Mouse (Mus musculus): ENCODE results near the gene Pnn.
A peak's percentile ranks its signal among the peaks of the same experiment; 100 is the strongest.
"Not testable (repeated sequence)": the region's sequence is repeated elsewhere in the genome, so short reads cannot be mapped to it uniquely, and the experiment has no call there.

Gene Pnn

DNA sequence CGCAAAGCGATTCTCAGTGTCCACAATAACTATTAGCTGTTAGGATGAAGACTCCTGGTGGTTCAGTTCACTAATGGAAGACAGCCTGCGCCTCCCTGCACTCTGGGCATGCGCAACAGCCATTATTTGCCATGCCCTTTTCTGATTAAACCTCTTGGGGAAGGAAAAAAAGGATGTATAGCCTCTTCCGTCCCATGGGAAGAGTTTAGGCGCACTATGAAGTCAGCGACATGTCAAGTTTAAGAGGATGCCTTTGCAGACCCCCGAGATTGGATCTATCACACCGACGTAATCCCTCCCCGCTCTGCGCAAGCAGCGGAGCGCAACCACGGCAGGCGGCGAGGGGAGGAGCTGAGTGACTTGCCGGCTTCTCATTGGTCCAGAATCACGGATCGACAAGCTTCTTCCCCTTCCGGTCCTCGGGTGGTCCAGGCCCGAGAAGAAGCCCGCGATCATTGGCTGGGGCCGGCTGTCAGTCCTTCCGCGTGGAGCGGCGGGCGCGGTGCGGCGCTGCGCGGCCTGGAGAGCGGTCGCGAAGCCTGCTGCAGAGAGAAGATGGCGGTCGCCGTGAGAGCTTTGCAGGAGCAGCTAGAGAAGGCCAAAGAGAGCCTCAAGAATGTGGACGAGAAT, at the start of gene Pnn:
TSS of gene Pnn (plus strand) at position 437 of the 630 bp plus-strand sequence.
- DNase-seq (ENCODE audit: extremely low spot score, low spot score), result peak; percentile 95

DNA sequence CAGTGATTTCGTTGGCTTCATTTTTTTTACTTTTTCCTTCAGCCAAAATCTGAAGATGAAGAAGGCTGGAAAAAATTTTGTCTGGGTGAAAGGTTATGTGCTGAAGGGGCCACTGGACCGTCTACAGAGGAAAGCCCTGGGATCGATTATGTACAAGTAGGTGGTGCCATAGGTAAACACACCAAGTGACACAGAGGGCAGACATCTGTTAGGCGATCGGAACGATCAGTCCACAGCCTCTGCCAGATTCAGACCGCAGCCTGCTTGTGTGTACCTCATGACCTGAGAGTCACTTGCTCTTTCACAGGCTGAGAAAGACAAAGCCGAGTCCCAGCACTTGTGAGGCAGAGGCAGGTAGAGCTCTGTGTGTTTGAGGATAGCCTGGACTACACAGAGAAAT, 48.7 kb upstream of the Pnn start:
- no peak for DNase-seq (ENCODE audit: extremely low spot score, low spot score)

DNA sequence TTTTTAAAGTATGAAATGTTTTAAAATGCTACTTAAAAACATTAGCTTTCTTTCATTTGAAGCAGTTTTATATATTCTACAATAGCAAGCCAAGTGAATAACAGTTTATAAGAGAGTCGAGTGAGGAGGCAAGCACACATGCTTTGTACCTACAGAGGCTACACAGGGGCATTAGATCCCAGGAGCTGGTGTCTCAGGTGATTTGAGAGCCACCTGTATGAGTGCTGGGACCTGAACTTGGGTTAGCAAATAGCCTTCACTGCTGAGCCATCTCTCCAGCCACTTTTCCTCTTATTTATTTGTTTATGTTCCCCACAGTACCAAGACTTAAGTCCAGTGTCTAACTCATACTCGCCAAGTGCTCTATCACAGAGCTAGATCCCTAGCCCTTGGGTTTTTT, 46.8 kb upstream of the Pnn start:
- no peak for DNase-seq (ENCODE audit: extremely low spot score, low spot score)

DNA sequence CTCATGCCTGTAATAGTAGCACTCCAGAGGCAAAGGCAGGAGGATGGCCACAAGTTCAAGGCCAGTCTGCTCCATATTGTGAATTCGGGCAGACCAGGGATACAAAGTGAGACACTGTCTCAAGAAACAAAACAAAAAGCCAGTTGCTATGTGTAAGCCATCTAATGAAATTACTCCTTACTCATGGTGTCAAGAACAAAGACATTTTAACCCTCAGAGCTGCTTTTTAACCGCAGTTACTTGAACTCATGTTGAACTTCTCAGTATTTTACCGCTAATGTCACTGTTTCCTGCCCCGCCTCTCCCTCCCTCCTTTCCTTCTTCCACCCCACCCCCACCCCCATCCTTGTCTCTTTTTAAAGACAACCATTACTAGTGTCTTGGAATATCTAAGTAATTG, 45.4 kb upstream of the Pnn start:
- DNase-seq (ENCODE audit: extremely low spot score, low spot score), result no peak

DNA sequence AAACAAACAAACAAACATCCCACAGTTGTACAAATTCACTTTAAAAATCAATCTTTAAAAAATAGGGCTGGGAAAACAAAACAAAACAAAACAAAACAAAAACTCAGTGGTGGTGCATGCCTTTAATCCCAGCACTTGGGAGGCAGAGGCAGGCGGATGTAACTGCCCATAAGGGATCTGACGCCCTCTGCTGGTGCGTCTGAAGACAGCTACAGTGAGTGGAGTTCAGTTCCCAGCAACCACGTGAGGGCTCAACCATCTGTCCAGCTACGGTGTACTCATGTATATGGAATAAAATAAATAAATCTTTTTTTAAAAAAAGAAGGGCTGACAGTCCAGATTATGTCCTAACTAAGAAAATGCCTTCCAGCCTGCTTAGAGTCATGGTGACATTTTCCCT, 34.6 kb upstream of the Pnn start:
- no peak for DNase-seq (ENCODE audit: extremely low spot score, low spot score)

DNA sequence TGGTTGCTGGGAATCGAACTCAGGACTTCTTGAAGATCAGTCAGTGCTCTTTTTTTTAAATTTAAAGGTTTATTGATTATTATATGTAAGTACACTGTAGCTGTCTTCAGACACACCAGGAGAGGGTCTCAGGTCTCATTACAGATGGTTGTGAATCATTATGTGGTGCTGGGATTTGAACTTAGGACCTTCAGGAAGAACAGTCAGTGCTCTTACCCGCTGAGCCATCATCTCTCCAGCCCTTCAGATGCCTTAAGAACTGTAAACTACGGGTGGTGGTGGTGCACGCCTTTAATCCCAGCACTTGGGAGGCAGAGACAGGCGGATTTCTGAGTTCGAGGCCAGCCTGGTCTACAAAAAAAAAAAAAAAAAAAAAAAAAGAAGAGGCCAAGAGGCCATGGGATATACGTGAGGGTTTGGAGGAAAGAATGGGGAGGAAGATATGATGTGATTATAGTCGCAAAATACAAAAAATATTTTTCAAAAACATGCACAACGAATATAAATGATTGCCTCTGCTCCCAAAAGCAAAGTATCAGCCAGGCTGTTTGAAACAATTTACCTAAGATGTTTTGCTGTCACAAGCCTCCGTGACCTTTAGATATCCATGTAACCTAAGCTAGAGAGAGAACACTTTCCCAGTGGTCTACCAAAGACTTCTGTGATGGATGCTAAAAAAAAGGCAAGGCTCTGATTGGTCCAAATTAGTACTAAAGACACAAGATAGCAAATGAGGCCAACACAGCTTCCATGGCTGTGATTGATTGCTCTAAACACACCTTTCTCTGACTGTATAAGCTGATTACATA, 27.3 kb upstream of the Pnn start:
- no peak for DNase-seq (ENCODE audit: extremely low spot score, low spot score)

DNA sequence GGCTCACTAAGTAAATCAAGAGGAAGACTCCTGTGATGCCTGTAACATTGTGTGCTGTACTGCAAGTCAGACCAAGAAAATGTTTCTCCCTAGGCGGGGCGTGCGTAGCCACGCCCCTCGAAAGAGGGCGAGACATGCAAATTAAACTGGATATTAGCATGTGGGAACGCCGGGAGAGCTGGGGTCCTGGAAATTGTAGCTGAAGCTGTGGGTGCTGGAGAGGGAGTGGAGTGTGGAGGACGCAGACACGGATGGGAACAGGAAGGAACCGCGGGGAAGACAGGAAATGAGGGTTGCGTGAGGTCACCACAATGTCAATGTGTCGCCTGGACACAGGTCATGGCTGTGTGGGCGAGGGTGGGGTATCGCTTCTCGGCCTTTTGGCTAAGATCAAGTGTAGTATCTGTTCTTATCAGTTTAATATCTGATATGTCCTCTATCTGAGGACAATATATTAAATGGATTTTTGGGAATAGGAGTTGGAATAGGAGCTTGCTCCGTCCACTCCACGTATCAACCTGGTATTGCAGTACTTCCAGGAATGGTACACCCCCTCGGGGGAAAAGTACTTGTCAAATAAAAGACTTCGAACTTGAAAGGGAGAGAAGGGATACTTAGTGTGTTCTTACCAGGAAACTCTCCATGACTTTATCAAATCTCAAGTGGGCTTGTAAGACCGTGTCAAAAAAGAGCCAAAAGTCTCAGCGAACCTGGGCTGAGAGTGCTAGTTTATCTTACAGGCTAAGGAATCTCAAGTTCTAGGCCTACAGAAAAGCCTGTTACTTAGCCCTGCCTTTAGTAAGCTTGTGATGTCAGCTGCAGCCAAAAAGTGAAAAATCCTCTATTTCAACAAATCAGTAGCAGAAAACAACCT, 26.5 kb upstream of the Pnn start:
- peak; percentile 72 for DNase-seq (ENCODE audit: extremely low spot score, low spot score)

DNA sequence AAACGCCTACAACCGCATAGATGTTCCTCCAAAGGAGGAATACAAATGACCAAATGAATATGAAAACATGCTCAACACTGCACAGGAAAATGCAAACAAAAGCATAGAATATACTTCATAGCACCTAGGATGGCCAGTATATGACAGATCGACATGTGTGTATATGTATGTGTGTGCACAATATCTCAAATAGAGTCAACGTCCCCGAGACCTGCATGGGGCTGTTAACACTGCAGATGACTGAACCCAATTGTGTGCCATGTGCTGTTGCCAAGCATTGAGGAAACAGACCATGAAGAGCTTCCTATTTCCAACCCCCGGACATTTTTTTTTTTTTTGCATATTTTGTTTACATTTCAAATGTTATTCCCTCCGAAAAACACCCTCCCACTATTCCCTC, 25.8 kb upstream of the Pnn start:
- no peak for DNase-seq (ENCODE audit: extremely low spot score, low spot score)

DNA sequence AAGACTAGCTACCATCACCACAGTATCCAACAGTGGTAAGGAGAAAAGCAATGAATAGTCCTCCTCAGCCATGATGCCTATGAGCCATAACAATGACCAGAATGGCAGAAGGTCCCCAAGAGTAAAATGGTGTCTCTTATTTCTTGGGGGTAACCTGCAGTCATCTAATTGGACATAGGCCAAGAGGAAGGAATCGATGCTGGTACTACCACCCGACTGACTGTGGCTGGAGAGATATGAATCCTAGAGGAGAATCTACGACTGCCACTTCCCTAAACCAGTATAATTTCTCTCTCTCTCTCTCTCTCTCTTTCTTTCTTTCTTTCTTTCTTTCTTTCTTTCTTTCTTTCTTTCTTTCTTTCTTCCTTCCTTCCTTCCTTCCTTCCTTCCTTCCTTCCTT, 14.2 kb upstream of the Pnn start:
- DNase-seq (ENCODE audit: extremely low spot score, low spot score), result no peak

DNA sequence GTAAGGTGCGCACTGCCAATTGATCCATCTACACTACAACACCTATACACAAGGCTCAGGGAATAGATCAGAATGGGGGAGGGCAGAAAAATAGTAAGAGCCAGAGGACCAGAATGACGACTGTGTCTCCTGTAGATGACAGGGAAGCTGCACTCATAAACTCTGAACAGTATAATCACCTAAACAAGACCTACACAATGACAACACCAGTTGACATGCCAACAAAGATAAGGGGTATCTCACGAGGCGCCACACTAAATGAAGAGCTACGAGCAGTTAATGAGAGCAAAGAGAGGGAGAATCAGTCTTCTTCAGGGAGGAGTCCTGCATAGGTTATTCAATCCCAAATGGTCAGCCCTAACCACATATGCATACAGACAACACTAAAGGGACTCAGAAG, 13.5 kb upstream of the Pnn start:
- no peak for DNase-seq (ENCODE audit: extremely low spot score, low spot score)

DNA sequence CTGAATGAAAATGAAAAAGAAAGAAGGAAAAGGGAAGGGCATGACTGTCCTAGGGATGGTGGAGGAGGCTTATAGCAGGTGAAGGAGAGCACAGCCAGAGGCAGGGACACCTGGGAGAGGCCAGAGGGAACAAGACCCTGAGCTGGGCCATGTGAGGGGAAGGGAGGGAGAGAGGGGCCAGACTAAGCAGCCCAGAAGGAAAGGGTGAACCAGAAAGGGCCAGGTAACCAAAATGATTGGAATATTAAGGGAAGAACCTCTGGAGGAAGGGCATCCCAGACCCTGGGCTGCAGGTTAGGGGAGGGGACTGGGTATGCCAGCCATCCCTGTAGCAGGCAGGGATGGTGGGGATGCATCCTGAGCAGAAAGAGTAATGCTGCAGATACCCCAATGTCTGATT, 12.7 kb upstream of the Pnn start:
- DNase-seq (ENCODE audit: extremely low spot score, low spot score), result no peak

DNA sequence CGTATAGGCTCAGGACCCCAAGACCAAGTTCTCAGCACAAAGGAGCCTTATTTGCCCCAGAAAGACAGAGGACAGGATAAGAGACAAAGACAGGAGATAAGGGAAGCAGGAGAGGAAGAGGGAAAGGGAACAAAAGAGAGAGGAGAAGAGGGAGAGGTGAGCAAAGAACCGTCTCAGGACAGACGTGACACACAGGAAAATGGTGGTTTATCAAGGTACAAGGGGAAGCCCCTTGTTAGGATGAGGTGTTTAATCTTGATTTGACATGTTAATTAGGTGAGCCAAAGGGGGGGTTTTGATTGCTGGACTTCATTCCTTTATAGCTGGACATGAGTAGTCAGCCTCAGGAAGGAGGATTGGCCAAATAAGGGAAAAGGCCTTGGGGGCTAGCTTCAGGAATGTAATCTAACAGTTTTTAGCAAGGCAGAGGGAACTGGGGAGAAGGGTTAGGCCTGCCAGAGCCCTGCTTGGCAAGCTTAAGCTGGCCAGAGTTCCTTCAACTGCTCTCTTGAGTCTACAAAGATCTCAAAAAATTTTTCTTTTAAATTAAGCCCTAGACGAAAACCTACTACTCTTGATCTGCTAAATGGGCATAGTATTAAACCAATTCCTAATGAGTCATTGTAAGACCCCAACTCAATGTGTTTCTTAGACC, 11.4 kb upstream of the Pnn start:
- DNase-seq (ENCODE audit: extremely low spot score, low spot score), result no peak

DNA sequence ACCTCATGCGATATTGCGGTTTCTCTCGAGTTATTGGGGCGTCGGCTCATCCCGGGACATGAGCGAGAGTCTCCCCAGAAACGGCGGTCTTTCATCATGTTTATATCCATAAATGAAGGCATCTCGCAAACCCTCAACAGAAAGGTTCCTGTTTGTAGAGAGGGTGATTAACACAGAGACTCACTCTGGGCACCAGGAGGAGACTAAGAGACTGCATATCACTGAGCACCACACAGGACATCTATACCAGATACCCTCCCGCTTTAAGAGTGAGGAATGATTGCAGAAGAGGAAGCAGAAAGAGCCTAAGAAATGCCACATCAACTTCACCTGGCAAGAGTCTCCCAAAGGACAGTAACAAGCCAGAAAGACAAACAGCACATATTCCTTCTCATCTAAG, 10.5 kb upstream of the Pnn start:
- DNase-seq (ENCODE audit: extremely low spot score, low spot score), result no peak

DNA sequence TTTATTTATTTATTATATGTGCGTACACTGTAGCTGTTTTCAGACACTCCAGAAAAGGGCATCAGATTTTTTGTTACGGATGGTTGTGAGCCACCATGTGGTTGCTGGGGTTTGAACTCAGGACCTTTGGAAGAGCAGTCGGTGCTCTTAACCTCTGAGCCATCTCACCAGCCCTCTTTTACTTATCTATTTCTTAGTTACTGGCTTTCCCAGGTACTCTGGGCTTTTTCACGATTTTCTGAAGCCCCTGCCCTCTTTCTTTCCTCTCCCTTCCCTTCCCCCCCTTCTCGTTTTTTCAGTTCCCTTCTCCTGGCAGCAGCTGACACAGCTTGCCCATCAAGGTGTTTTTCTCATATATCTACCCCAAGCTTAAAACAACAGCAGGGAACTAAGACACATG, 8.4 kb upstream of the Pnn start:
- DNase-seq (ENCODE audit: extremely low spot score, low spot score), result not testable (repeated sequence)

DNA sequence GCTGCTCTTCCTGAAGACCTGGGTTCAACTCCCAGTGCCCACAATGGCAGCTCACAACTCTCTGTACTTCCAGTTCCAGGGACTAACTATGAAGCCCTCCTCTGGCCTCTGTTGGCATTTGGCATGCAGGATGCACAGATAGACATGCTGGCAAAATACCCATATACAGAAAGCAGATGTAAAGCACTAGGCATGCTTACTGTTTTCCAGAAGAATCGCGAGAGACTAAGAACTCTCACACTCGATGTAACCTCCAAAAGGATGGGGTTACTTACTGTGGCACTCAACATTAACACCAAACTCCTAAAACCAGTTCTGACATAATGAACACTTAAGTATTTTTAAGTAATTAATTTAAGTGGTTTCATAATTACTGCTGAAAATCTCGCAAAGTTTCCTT, 6.4 kb upstream of the Pnn start:
- DNase-seq (ENCODE audit: extremely low spot score, low spot score), result no peak

DNA sequence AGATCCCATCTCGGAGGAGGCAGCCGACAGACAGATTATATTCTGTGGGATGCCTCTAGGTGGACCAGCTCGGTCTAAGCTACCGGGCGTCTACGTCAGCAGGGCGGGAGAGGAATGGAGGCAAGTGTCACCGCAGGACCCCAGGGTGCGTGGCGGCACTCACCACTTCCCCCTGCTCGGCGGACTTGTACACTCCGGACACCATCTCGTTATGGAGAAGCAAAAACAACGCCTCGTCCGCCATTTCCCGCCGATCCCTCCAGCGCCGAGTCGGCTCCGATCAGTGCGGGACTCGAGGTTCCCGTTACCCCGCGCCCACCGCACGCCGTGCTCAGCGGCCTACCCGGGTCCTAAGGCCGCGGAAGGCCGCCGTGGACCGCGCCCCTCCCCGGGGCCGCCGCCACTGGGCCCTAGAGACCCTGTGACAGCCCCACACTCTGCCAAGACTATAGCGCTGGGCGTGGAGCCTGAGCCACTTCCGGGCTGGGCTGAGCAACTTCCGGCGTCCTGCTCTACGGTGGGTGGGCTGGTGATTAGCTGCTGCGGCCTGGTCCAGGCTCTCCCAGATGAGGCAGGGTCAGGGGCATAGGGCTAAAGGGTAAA, 5.6 kb upstream of the Pnn start, which contains the start of gene Trappc6b:
TSS of gene Trappc6b (minus strand) at position 480 of the 603 bp plus-strand sequence.
- DNase-seq (ENCODE audit: extremely low spot score, low spot score), result peak; percentile 88

DNA sequence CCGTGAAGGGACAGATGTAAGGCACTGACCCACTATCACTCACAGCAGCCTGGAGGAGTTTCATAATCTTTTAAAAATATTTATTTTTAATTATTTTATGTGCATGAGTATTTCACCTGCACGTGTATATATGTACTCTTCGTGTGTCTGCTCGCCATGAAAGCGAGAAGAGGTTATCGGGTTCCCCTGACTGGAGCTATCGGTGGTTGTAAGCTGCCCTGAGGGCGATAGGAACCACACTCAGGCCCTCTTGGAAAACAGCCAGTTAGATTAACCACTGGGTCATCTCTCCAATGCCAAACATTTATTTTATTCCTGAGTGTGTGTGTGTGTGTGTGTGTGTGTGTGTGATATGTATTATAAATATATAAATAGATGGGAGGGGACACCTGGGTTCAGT, 1.8 kb upstream of the Pnn start:
- DNase-seq (ENCODE audit: extremely low spot score, low spot score), result no peak

DNA sequence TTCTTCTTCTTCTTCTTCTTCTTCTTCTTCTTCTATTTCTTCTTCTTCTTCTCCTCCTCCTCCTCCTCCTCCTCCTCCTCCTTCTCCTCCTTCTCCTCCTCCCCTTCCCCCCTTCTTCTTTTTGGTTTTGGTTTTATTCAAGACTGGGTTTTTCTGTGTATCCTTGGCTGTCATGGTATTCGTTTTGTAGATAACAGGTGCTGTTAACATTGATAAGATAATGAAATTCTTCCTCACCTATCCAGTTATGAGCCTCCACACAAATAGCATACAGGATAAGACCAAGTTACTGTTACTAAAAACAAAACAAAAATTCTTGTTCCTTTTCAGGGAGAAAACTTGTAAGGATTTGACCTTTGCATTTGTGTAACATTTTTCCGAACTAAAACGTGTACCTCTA, 908 bp upstream of the Pnn start:
- DNase-seq (ENCODE audit: extremely low spot score, low spot score), result no peak

DNA sequence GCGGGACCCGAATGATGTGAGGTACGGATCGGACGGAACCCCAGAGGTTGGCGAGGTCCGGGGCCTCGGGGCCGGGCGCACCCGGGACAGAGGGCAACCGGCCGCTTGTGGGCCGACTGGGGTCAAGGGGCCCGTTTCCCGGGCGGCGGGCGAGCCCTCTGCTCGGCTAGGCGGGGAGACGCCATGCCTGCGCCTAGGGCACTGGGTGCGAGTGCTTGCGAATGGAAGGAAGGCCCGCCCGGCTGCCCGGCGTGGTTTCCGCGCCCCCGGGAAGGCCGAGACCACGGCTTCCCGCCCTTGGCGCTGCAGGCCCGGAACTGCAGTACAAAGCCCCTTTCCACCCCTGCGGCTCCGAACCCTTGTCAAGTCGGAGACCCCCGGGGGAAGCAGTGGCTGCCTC, 411 bp downstream of the Pnn start:
- no peak for DNase-seq (ENCODE audit: extremely low spot score, low spot score)

DNA sequence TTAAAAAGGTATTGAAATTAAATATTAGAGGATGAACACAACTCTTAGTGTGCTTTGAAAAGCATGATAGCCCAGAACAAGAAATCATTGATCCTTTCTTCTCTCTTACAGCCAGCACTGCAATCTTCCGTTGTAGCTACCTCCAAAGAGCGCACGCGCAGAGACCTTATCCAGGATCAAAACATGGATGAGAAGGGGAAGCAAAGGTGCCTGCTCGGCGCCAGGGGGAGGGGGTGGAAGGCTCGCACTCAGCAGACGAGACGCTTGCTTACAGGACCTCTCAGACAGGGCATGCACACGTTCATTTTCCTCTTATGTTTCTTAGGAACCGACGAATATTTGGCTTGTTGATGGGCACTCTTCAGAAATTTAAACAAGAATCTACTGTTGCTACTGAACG, 2.1 kb downstream of the Pnn start:
- no peak for DNase-seq (ENCODE audit: extremely low spot score, low spot score)

DNA sequence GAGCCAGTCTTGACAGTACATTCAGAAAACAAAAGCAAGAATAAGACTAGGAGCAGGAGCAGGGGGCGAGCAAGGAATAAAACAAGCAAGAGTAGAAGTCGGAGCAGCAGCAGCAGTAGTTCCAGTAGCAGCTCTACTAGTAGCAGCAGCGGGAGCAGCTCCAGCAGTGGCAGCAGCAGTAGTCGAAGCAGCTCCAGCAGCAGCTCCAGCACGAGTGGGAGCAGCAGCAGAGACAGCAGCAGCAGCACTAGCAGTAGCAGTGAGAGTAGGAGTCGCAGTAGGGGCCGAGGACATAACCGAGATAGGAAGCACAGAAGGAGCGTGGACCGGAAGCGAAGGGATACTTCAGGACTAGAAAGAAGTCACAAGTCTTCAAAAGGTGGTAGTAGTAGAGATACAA, 5.6 kb downstream of the Pnn start:
- DNase-seq (ENCODE audit: extremely low spot score, low spot score), result no peak
